Comparison of ENCODE assay signal across 20 mouse cellular contexts in genomic region chrX:96126803-96127202, GRCm38 (mm10). TPM values are rescaled to one million over a fixed set of nuclear protein-coding genes. Genes with fewer than 3 reads are reported as not detected.
DNase-seq lines count a peak whose midpoint lies in the region; ATAC-seq and TF ChIP-seq lines count a peak whose summit lies in the region.
"Had no signal": no experiment of that assay in that cellular context is flagged by ENCODE, and none has a peak within 500 bp of the region (broad histone marks: within the 10 kb centered on the region; RNA-seq: fewer than 3 reads in every experiment).

No protein-coding gene starts in this region.

- H3K4me3 ChIP-seq in heart, embryonic 13.5 days, result no peak overlapping the region
- no peak overlapping the region for H3K4me3 ChIP-seq in heart, embryonic 12.5 days
- no peak overlapping the region for H3K4me3 ChIP-seq in lung, postnatal 0 days (ENCODE audit: low read depth, low read length)
- H3K4me3 ChIP-seq in embryonic fibroblast, embryonic 13.5 days (ENCODE audit: insufficient read depth, low read length), result no peak overlapping the region
- no peak overlapping the region for H3K4me3 ChIP-seq in intestine, embryonic 15.5 days (replicated peaks)
- H3K4me3 ChIP-seq: embryonic facial prominence, embryonic 13.5 days; gastrocnemius, adult 2 months; midbrain, embryonic 12.5 days; stomach, embryonic 15.5 days had no signal

- no peak for TF ChIP-seq CTCF in lung, postnatal 0 days (IDR thresholded peaks at IDR 0.05)
- TF ChIP-seq CTCF in embryonic fibroblast, embryonic 13.5 days (IDR thresholded peaks at IDR 0.05; ENCODE audit: borderline replicate concordance, insufficient read depth, low read length), result no peak

- no peaks in the 10 kb centered on the region for H3K9me3 ChIP-seq in heart, embryonic 13.5 days
- H3K9me3 ChIP-seq in heart, embryonic 12.5 days (replicated peaks), result no peaks in the 10 kb centered on the region
- H3K9me3 ChIP-seq in lung, postnatal 0 days (ENCODE audit: low read length), result no peaks in the 10 kb centered on the region
- H3K9me3 ChIP-seq in intestine, embryonic 15.5 days, result no peaks in the 10 kb centered on the region
- H3K9me3 ChIP-seq: embryonic facial prominence, embryonic 13.5 days; midbrain, embryonic 12.5 days; stomach, embryonic 15.5 days had no signal

- no peak for TF ChIP-seq EP300 in lung, postnatal 0 days (IDR thresholded peaks at IDR 0.05)

- peak; percentile 11 for DNase-seq in lung, postnatal 0 days (ENCODE audit: low spot score)
- no peak for DNase-seq in lung, postnatal 10 days
- DNase-seq in urinary bladder, postnatal 36 days (ENCODE audit: low spot score in 2 of 2), result no peak
- DNase-seq: cerebellum, adult 18-20 months; cerebellum, postnatal 25 days; gastrocnemius, adult 2 months; kidney, adult 9 months; kidney, postnatal 14 days; right cerebral cortex, postnatal 14 days; thymus, postnatal 25 days had no signal

- peak overlapping the region; percentile 17; the same call in 1 of the 2 replicates for H3K4me2 ChIP-seq in heart, embryonic 13.5 days
- H3K4me2 ChIP-seq in heart, embryonic 12.5 days, result no peak overlapping the region
- H3K4me2 ChIP-seq in lung, postnatal 0 days (replicated peaks; ENCODE audit: low read depth, low read length), result no peak overlapping the region
- no peak overlapping the region for H3K4me2 ChIP-seq in intestine, embryonic 15.5 days (replicated peaks)
- H3K4me2 ChIP-seq: embryonic facial prominence, embryonic 13.5 days; midbrain, embryonic 12.5 days; stomach, embryonic 15.5 days had no signal

- H3K27ac ChIP-seq in heart, embryonic 13.5 days (replicated peaks), result peak overlapping the region; percentile 42; the same call in 1 of the 2 replicates
- H3K27ac ChIP-seq in heart, embryonic 12.5 days (ENCODE audit: poor library complexity, severe bottlenecking), result no peak overlapping the region
- H3K27ac ChIP-seq in lung, postnatal 0 days (ENCODE audit: low read length), result no peak overlapping the region
- peak overlapping the region; percentile 65; the same call in 1 of the 2 replicates for H3K27ac ChIP-seq in embryonic fibroblast, embryonic 13.5 days (ENCODE audit: insufficient read depth, low read length)
- H3K27ac ChIP-seq in intestine, embryonic 15.5 days, result no peak overlapping the region
- H3K27ac ChIP-seq: embryonic facial prominence, embryonic 13.5 days; gastrocnemius, adult 2 months; midbrain, embryonic 12.5 days; stomach, embryonic 15.5 days had no signal

- no peak for ATAC-seq in heart, embryonic 13.5 days (ENCODE audit: extremely low read depth, insufficient number of reproducible peaks, low FRiP score, low TSS enrichment)
- no peak for ATAC-seq in heart, embryonic 12.5 days (ENCODE audit: insufficient number of reproducible peaks, low FRiP score)
- ATAC-seq in lung, postnatal 0 days, result no peak
- no peak for ATAC-seq in intestine, embryonic 15.5 days
- ATAC-seq: forebrain, embryonic 14.5 days; hindbrain, embryonic 16.5 days; intestine, embryonic 16.5 days had no signal

- H3K27me3 ChIP-seq in heart, embryonic 13.5 days (replicated peaks), result no peaks in the 10 kb centered on the region
- no peaks in the 10 kb centered on the region for H3K27me3 ChIP-seq in heart, embryonic 12.5 days (replicated peaks)
- no peaks in the 10 kb centered on the region for H3K27me3 ChIP-seq in lung, postnatal 0 days (replicated peaks; ENCODE audit: insufficient read depth, low read length)
- no peaks in the 10 kb centered on the region for H3K27me3 ChIP-seq in intestine, embryonic 15.5 days (replicated peaks)
- H3K27me3 ChIP-seq: midbrain, embryonic 12.5 days; stomach, embryonic 15.5 days had no signal

- no peak for TF ChIP-seq POLR2A in embryonic fibroblast, embryonic 13.5 days (IDR thresholded peaks at IDR 0.05; ENCODE audit: low read depth, low read length)

- no peak overlapping the region for H3K9ac ChIP-seq in heart, embryonic 13.5 days
- no peak overlapping the region for H3K9ac ChIP-seq in heart, embryonic 12.5 days
- H3K9ac ChIP-seq in lung, postnatal 0 days (replicated peaks; ENCODE audit: low read depth), result no peak overlapping the region
- no peak overlapping the region for H3K9ac ChIP-seq in intestine, embryonic 15.5 days
- H3K9ac ChIP-seq: embryonic facial prominence, embryonic 13.5 days; midbrain, embryonic 12.5 days; stomach, embryonic 15.5 days had no signal

- H3K36me3 ChIP-seq in heart, embryonic 13.5 days, result no peaks in the 10 kb centered on the region
- H3K36me3 ChIP-seq in heart, embryonic 12.5 days, result no peaks in the 10 kb centered on the region
- no peaks in the 10 kb centered on the region for H3K36me3 ChIP-seq in lung, postnatal 0 days (ENCODE audit: insufficient read depth, low read length)
- no peaks in the 10 kb centered on the region for H3K36me3 ChIP-seq in intestine, embryonic 15.5 days
- H3K36me3 ChIP-seq: embryonic facial prominence, embryonic 13.5 days; midbrain, embryonic 12.5 days; stomach, embryonic 15.5 days had no signal

- peaks cover 51% of the 10 kb centered on the region for H3K4me1 ChIP-seq in heart, embryonic 13.5 days
- peaks cover 36% of the 10 kb centered on the region for H3K4me1 ChIP-seq in heart, embryonic 12.5 days (replicated peaks)
- no peaks in the 10 kb centered on the region; the same call in 1 of the 2 replicates for H3K4me1 ChIP-seq in lung, postnatal 0 days (ENCODE audit: insufficient read depth, low read depth, low read length)
- peaks cover 15% of the 10 kb centered on the region for H3K4me1 ChIP-seq in embryonic fibroblast, embryonic 13.5 days (ENCODE audit: control insufficient read depth, insufficient read depth, low read length)
- H3K4me1 ChIP-seq in intestine, embryonic 15.5 days (replicated peaks), result no peaks in the 10 kb centered on the region
- H3K4me1 ChIP-seq: embryonic facial prominence, embryonic 13.5 days; midbrain, embryonic 12.5 days; stomach, embryonic 15.5 days had no signal

- 31% methylated on average over 3 of the region's 3 CpGs for WGBS in heart, embryonic 13.5 days
- 46% methylated on average over 3 of the region's 3 CpGs for WGBS in heart, embryonic 12.5 days
- WGBS in lung, postnatal 0 days, result 53% methylated on average over 3 of the region's 3 CpGs
- 86% methylated on average over 3 of the region's 3 CpGs for WGBS in intestine, embryonic 15.5 days

RNA-seq across cellular contexts. Expression of gene Msn, which starts 31.0 kb away (rescaled TPM):
- 180 and 183 TPM in 2 replicates for polyA plus RNA-seq in heart, embryonic 13.5 days (2015; fragmentation: Nextera tagmentation; extraction: Ambion mirVana)
- 222 and 235 TPM in 2 replicates for polyA plus RNA-seq in heart, embryonic 12.5 days (2016; fragmentation: Nextera tagmentation; extraction: Ambion mirVana)
- 293 and 316 TPM in 2 replicates for polyA plus RNA-seq in lung, postnatal 0 days (2015; fragmentation: Nextera tagmentation; extraction: Ambion mirVana)
- polyA plus RNA-seq in embryonic fibroblast, embryonic 13.5 days (2011; ENCODE audit: insufficient read length, low read depth, missing spikeins), result 473 and 817 TPM in 2 replicates
- 67.3 and 72.2 TPM in 2 replicates for polyA plus RNA-seq in intestine, embryonic 15.5 days (2015; fragmentation: Nextera tagmentation; extraction: Ambion mirVana)

Comparison
In these comparisons a context has a peak if more than half of its experiments do, and no peak if none do; other contexts are left out.
1. H3K27ac ChIP-seq: peak in heart, embryonic 13.5 days (single experiment) and embryonic fibroblast, embryonic 13.5 days (single experiment); none in heart, embryonic 12.5 days (single experiment), lung, postnatal 0 days (single experiment) and intestine, embryonic 15.5 days (single experiment).